Mouse (Mus musculus) urinary bladder, postnatal 10 days (tissue): ENCODE measurements around the gene Mrgprh.
A peak's percentile ranks its signal among the peaks of the same experiment; 100 is the strongest.
"Not testable (repeated sequence)": the region's sequence is repeated elsewhere in the genome, so short reads cannot be mapped to it uniquely, and the experiment has no call there.

Source experiments
- DNase-seq: peaks from one replicate; pipeline ENCODE4 v3.0.0; 2022; ENCODE audit warnings: low spot score

Mrgprh gene

DNA sequence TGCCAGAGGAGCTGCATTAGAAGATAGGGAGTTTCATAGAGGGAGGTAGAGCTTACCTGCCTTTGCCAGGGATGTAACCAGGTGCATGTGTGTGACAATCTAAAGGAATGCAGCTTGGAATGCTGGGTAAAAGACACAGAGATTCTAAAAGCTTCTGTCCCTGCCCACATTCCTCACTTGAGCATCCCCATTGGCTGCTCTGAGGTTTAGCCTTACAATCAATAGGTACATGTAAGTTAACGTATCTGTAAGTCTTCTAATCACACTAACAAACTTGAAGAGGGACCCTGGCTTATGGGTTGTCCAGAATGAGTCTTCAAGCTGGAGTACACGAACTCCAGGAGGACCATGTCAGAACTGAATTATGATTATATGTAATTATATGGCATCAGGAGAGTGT, 7.8 kb upstream of the Mrgprh start, which contains the start of gene Mas1:
TSS of gene Mas1 (minus strand) at position 101 of the 400 bp plus-strand sequence.
- DNase-seq: no peak

DNA sequence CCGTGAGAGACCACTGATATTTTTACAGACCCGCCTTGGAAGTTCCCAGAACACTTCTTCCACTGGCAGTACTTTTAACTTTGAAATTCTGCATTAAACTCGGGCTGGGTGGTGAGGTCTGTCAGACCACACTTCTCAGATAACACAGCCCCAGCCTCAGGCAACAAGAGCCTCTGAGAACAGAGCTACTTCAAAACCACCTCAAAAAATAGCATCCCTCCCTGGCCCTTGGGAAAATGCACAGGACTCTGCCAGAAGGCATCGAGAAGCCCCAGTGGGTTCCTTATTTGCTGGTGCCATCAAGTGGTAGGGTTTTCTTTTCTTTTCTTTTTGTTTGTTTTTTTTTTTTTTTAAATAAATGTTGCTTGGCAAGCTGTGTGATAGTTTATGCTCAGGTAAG, 7.2 kb upstream of the Mrgprh start:
- no peak for DNase-seq

DNA sequence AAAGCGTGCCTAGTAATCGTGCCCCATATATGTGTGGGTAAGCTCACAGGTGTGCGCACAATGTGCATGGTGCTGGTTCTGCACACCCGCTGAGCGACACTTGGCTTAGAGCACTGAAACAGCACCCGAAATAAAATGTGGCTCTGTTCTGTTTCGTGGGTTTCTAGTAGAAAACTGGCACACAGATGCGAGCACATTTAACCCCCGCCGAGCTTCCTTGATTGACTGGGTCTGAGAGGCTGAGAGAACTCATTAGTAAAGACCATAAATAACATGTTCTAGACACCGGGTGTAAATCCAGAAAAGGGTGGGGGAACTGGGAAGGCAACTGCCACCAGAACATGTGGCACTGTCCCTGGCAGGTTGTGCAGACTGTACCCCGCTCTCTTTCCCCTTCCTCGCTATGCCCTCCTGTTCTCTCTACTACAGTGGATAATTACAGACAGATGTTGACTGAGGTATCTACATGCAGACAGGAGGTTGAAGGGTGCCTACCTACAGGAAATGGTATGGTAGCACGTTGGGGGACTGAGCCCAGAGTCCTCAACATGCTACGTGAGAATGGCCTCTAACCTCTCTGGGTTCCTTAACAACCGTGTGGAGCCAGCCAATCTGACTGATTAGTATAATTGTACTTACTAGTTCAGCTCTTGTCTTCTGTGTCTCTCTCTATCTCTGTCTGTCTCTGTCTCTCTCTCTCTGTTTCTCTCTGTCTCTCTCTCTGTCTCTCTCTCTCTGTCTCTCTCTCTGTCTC, 3.4 kb upstream of the Mrgprh start:
- no peak for DNase-seq

DNA sequence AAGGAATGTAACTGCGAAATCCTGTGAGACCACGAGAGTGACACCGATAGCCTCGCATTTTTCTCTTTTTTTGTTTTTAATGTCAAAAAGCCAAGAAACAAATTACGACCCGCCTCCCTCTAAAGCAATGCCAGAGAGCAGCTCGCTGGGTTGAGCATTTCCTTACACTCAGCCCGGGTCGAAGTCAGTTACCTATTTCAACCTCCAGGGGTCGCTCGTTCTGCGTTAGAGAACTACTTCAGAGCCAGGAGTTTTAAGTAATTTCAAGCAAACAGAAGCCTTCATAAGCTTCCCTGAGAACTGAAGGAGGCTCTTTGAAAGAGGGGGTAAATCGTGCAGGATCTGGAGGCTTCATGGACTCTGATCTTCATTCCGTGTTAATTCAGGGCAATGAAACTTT, 4.3 kb downstream of the Mrgprh start:
- DNase-seq: peak; percentile 45

DNA sequence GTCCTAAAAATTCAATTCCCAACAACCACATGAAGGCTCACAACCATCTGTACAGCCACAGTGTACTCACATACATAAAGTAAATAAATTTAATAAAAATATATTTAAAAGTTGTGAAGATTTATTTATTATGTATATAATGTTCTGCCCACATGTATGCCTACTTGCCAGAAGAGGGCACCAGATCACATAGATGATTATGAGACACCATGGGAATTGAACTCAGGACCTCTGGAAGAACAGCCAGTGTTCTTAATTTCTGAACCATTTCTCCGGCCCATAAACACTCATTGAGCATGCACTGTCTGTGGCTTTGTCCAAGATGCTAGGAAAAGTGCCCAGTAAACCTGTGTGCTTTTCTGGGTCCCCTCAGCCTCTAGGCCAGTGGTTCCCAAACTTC, 5.4 kb downstream of the Mrgprh start:
- DNase-seq: no peak

DNA sequence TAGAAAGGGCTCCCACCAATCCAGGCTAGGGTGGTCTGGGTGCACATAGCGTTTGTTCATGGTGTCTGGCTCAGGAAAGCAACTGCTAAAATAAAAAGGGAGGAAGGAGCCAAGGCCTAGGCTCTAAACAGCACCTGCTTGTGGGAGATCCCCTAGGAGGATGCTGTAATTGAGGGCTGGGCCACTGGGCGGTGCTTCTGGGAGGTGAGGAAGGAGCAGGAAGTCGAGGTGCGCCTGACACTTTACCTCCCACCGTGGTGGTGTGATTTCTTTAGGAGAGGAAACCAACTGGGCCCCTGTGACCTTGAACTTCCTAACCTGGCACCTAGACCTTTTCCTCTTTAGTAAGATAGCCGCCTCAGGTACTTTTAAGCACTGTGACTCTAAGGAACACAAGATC, 10.8 kb downstream of the Mrgprh start:
- no peak for DNase-seq

GRCm38 (mm10) chr17:12887021-12887775, 11.4 kb downstream of the Mrgprh start:
- no peak for DNase-seq

- DNase-seq: no peak
These were observed 15.2 kb downstream of the Mrgprh start for GRCm38 (mm10) chr17:12891054-12891453.

DNA sequence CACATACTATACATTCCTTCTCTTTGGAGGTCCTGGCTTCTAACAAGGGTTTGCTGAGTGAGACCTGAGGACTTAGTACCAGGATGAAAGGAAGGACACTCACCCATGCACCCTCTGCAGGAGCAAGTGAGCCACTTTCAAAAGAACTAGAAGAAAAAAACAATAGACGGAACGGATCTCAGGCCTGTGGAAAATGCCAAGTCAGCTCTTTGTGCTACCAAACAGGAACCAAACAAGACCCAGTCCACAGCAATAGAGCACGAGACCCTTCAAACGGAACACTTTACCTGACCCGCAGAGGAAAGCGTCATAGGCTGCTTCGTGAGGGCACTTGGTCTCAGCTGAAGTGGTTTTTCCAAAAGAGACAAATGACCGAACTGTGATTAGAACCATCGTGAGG, 16.2 kb downstream of the Mrgprh start:
- no peak for DNase-seq

DNA sequence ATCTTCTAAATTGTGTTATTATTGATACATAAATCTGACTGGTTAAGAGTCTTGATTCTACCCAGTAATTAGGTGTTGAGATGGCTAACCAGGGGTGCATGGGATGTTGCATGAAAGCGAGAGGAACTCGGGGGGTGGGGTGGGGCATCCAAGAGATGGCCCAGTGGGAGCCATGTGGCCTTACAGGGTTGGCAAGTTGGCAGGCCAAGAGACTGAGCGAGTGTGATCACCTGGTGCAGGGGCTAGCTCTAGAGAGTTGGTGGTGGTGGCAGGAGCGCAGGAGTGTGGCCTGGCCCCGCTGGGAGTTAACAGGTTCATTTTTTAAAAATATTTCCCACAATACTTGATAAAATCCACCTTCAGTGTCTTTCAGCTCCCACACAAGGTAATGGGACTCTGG, 21.8 kb downstream of the Mrgprh start:
- DNase-seq: no peak

- DNase-seq: not testable (repeated sequence)
These were observed 22.8 kb downstream of the Mrgprh start for GRCm38 (mm10) chr17:12898607-12899006.

GRCm38 (mm10) chr17:12902291-12902690, 26.5 kb downstream of the Mrgprh start:
- no peak for DNase-seq

DNA sequence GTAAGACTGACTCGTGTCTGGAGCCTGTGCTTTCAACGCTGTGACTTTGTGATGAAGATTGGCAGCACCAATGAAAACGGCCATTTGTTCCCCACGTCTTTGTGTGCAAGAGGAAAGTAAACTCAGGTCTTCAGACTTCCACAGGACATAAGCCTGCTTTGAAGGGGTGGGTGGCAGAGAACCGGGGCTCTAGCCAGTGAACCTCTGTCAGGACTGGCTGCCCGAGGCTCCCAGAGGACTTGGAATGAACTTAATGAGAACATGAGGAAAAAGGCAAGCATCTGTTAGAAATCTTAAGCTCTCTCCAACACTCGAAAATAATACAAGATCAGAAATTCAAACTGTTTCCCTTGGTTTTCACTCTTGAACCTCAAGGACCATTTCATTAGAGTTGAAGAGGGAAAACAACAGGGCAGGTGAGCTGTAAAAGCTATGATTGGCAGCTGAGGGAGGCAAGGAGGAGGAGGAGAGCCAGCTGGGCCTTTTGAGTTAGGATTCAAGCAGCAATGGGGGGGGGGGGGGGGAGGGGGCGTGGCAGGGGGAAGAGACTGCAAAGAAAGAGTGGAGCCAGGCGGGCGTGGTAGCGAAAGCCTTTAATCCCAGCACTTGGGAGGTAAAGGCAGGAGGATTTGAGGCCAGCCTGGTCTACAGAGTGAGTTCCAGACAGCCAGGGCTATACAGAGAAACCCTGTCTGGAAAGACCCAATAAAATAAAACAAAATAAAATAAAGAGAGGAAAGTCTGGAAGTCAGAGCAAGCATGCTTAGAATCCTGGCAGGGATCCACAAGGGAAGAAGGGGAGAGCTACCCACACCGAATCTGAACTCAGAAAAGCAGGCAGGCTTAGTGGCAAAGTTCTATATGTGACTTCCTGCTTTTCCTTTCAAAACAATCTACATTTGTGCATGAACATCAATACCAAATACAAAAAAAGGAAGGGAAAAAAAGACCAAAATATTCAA, 27.8 kb downstream of the Mrgprh start:
- no peak for DNase-seq

- no peak for DNase-seq
These were observed 28.5 kb downstream of the Mrgprh start for GRCm38 (mm10) chr17:12904349-12904748.

- no peak for DNase-seq
These were observed 30.0 kb downstream of the Mrgprh start for GRCm38 (mm10) chr17:12905810-12906209.

GRCm38 (mm10) chr17:12906436-12906835, 30.6 kb downstream of the Mrgprh start:
- DNase-seq: no peak

DNA sequence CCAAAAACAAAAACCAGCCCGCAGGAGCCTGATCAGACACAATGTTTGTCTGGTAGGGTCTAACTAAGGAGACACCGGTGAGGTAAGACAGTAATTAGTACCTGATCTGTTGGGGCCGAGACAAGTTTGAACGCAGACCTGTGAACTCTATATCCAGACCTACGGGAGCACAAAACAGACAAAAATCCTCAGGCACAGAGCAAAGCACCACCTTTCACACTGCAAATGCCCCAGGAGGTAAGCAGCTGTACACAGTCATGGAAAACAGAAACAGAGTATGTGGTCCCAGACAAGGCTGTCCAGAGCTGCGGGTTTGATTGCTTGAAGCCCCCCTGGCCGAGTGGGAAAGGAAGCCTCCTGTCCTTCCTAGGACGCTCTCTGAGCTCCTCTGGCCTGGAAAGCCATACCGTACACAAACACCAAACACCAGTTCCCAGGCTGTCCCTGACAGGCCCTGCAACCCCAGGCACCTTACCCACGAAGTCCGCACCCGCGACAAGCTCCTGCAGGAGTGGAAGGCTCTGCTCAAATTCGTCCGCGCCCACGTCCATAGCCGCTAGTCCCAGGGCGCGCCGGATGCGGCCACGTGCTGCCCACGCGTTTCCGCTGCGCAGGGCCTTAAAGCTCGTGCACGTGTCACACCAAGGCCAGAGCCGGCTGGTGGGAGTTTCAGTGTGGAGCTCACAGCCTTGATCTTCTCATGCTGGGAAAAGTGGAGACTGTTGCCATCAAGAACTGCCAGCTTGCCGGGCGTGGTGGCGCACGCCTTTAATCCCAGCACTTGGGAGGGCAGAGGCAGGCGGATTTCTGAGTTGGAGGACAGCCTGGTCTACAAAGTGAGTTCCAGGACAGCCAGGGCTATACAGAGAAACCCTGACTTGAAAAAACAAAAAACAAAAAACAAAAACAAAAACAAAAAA, 33.8 kb downstream of the Mrgprh start, which contains the start of gene Pnldc1:
TSS of gene Pnldc1 (minus strand) at position 870 of the 920 bp plus-strand sequence.
- DNase-seq: no peak

DNA sequence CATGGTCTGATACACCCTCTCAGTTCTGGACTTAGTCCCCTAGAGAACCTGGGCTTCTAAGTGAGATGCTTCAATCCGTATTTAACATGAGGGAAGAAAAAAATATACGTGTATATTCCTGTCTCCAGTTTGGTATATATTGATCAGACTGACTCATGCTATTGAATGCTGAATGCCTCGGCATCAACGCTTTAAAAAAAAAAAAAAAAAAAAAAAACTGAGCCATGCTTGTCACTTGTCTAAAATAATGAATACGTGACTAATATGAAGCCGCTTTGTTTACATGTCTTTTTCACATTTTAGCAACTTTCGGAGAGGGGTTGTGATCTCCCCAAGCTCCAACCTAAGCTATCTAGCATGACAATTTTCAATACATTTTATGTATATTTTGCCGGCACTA, 34.6 kb downstream of the Mrgprh start:
- no peak for DNase-seq

DNA sequence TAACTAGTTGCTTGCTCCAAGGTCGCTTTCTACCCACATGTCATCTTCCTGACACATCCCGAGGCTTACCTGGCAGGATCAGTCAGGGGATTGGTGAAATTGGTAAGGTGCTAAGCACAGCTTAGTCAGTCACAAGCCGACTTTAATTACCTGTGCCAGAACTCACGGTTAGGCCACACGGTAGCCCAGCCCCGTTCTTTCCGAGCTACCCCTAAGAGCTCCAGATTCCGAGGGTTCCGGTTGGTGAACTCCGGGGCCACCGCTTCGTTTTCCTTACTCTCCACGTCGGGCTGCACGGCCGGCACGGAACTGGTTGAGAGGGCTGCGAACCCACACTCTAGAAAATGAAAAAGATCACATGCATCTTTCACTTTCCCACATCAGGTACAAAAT, 39.6 kb downstream of the Mrgprh start, which contains the start of gene Tcp1:
TSS of gene Tcp1 (plus strand) at position 214 of the 393 bp plus-strand sequence.
- DNase-seq: no peak

DNA sequence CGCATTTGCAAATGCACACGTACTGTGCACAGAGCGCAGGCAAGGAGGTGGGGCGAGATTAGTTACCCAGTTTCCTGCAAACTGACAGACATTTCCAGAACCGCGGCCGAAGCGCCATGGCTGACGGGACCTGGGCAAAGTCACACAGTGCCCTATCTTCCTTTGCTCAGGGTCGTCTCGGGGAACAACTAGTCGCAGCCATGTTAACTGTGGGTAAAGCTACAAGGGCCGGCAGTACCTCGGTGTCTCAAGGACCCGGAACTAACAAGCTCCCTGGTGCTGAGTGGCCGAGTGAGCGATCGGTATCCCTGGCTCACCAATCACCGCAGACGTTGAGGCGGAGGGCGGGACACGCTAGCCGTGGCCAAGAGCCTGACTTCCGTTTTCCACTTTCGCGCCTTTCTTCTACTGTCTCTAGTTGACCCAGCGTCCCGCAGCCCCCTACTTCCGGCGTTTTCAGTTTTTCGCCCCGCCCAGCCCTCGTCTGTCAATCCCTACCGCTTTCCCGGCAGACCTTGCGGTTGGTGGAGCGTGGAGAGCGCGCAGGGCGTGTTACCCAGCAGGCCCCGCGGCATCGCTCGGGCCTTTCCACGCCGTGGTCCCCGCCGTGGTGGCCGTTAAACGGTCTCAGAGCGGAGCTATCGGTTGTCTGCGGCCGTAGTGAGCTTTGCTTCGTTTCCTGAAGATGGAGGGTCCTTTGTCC, 40.2 kb downstream of the Mrgprh start, which contains the start of gene Mrpl18:
TSS of gene Mrpl18 (minus strand) at position 465 of the 703 bp plus-strand sequence.
- peak; percentile 93 for DNase-seq
